Mouse (Mus musculus): ENCODE data around the gene Zic1. TPM values are rescaled to one million over a fixed set of nuclear protein-coding genes. Genes with fewer than 3 reads are reported as not detected.

Zic1 gene
- total RNA-seq, 2 experiments from 2014 or later = 12.1 to 18.4 TPM

DNA sequence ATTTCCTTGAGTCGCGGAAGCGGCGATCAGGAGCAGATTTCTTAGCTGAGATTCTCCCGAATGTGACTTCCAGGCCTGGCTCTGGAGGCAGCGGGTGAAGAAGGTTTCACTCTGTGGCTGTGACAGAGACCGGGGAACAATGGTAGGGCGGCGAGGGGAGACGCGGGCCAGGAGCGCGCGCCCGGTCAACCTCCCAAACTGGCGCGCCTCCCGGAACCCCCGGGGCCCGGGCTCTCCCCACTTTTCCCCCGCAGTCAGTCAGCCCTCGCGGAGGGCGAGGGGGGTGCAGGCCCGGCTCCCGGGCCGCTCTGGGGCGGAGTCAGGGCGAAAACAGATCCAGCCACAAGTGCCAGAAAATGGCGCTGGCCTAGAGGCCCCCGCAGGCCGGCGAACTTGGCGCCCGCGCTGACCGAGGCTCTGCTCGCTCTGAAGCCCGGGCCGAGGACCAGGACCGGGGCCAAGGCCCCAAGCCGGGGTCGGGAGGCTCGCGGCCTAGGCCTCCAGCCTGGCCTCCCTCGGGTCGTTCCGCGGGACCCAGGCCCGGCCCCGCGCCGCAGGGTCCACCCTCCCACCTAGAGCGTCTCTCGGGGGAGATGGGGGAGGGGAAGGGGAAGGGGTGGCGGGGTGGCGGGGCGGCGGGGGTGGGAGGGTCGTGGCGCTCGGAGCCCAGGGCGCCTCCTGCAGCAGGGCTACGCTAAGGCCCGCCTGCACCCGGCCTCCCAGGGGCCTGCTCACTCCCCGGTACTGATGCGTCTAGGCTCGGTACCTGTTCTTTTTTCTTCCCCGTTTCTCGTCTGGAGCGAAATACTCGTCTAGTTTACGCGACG, 15.9 kb upstream of the Zic1 start:
- peak; percentile 36 for TF ChIP-seq CTCF (conservative IDR thresholded peaks at IDR 0.05)
- Histone ChIP-seq H3K27ac (peak overlapping the region; percentile 76), H3K4me3 (peak overlapping the region; percentile 43)
- DNase-seq (ENCODE audit: low spot score in 2 of 2) = no peak

DNA sequence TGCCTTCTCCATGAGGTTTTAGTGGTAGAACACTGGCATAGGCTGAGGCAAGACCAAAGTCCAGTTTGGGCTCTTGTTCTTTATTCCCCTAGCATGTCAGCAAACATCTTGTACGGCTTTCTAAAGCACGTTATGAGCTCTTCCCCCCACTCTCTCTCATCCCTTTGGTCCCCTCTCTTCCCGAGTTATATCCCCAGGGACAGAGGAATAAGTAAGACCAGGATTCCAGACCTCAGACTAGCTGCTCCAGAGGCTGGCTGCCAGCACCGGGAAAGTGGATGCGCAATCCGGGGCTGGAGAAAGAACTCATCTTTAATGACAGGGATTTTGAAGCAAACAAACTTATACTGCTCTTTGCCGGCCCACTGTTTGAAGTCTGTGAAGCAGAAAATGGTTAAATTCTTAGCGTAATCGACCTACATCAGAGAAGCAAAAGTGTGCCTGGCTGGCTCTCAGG, 14.9 kb upstream of the Zic1 start:
- peak overlapping the region; percentile 17; the same call in 1 of the 2 replicates for H3K4me3 ChIP-seq
- DNase-seq (ENCODE audit: low spot score in 2 of 2) = no peak
- peak overlapping the region; percentile 76; the same call in 1 of the 2 replicates for H3K27ac ChIP-seq
- no peak for TF ChIP-seq CTCF (conservative IDR thresholded peaks at IDR 0.05)

GRCm38 (mm10) chr9:91379781-91380457, 14.3 kb upstream of the Zic1 start:
- Histone ChIP-seq H3K27ac (no peak overlapping the region), H3K4me3 (no peak overlapping the region; the same call in 1 of the 2 replicates)
- TF ChIP-seq CTCF (conservative IDR thresholded peaks at IDR 0.05) = no peak
- DNase-seq (ENCODE audit: low spot score in 2 of 2) = no peak

DNA sequence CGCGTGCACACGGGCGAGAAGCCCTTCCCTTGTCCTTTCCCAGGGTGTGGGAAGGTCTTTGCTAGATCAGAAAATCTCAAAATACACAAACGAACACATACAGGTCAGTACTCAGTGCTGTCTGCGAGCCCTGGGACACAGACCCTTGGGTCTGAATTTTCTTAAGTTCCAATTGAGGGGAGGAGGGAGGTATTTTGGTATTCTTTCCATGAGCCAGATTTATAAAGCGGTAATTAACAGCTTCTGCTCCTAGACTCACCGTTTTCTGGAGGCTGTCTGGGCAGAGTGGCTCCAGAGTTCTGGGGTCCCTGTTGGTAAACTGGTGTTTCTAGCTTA, 13.7 kb upstream of the Zic1 start:
- Histone ChIP-seq H3K4me3 (no peak overlapping the region), H3K27ac (no peak overlapping the region)
- no peak for DNase-seq (ENCODE audit: low spot score in 2 of 2)
- no peak for TF ChIP-seq CTCF (conservative IDR thresholded peaks at IDR 0.05)

GRCm38 (mm10) chr9:91378411-91379299, 13.0 kb upstream of the Zic1 start:
- no peak overlapping the region; the same call in 1 of the 2 replicates for H3K4me3 ChIP-seq
- DNase-seq (ENCODE audit: low spot score in 2 of 2) = no peak
- TF ChIP-seq CTCF (conservative IDR thresholded peaks at IDR 0.05) = no peak
- H3K27ac ChIP-seq = peak overlapping the region; percentile 46; the same call in 1 of the 2 replicates

DNA sequence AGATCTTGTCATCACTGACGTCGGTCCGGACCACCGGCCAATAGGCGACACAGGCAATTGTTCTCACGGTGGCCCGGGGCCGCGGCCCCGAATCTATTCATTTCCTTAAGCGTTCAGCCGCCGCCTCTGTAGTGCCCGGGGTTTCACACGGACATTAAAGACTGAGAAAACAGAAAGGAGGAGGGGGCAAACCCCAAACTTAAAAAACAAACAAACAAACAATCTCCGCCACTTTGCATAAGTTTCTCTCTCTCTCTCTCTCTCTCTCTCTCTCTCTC, 12.2 kb upstream of the Zic1 start:
- no peak overlapping the region for H3K4me3 ChIP-seq
- TF ChIP-seq CTCF (conservative IDR thresholded peaks at IDR 0.05) = no peak
- no peak overlapping the region for H3K27ac ChIP-seq
- no peak for DNase-seq (ENCODE audit: low spot score in 2 of 2)

GRCm38 (mm10) chr9:91377036-91377872, 11.6 kb upstream of the Zic1 start:
- no peak for DNase-seq (ENCODE audit: low spot score in 2 of 2)
- TF ChIP-seq CTCF (conservative IDR thresholded peaks at IDR 0.05) = no peak
- Histone ChIP-seq H3K27ac (no peak overlapping the region), H3K4me3 (no peak overlapping the region)

- Histone ChIP-seq H3K27ac (no peak overlapping the region), H3K4me3 (no peak overlapping the region)
- DNase-seq (ENCODE audit: low spot score in 2 of 2) = no peak
- no peak for TF ChIP-seq CTCF (conservative IDR thresholded peaks at IDR 0.05)
These were observed 9.1 kb upstream of the Zic1 start for GRCm38 (mm10) chr9:91374665-91375064.

DNA sequence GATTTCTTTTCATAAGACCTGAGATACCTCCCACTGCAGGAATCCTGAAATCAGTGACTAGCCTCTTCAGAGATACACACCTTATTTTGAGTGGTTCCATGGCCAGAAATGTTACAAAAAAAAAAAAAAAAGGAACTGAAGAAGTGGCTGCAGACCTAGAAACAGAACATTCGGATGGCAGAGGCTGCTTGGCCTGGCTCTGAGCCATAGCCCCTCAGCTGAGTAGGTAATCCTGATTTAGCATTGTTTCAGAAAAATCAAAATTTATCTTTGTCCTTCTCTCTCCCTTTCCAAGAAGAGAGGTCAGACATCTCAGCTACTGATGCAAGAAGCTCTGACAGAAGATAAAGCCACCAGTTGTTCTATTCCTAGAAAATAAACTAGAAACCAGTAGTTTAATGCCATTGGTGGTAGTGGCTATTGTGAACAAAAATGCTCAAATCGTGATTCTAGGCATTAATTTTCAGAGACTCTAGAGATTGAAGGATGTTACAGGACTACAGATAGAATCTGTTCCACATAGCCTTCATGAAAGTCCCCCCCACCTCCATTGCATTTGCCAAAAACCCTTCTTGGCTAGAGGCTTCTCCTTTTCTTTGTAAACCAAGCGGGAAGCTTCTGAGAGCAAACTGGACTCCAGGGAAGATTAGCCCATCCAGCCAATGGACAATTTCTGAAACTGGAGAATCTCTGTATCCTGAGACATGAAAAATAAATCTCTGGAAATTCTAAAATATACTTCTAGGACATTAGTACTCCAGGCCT, 8.4 kb upstream of the Zic1 start:
- TF ChIP-seq CTCF (conservative IDR thresholded peaks at IDR 0.05) = no peak
- no peak for DNase-seq (ENCODE audit: low spot score in 2 of 2)
- H3K4me3 ChIP-seq = no peak overlapping the region
- no peak overlapping the region for H3K27ac ChIP-seq

GRCm38 (mm10) chr9:91371608-91372007, 6.0 kb upstream of the Zic1 start:
- no peak for TF ChIP-seq CTCF (conservative IDR thresholded peaks at IDR 0.05)
- Histone ChIP-seq H3K4me3 (no peak overlapping the region), H3K27ac (no peak overlapping the region)
- no peak for DNase-seq (ENCODE audit: low spot score in 2 of 2)

GRCm38 (mm10) chr9:91371011-91371410, 5.4 kb upstream of the Zic1 start:
- no peak overlapping the region for H3K4me3 ChIP-seq
- TF ChIP-seq CTCF (conservative IDR thresholded peaks at IDR 0.05) = no peak
- DNase-seq (ENCODE audit: low spot score in 2 of 2) = no peak
- H3K27ac ChIP-seq = no peak overlapping the region
